Mouse (Mus musculus) liver, embryonic 14.5 days (tissue): Measurements from ENCODE around the gene Disc1. TPM values are rescaled to one million over a fixed set of nuclear protein-coding genes. Genes with fewer than 3 reads are reported as not detected.

Experiments
- ATAC-seq: fragments of 200-750 bp; cut with Nextera tagmentation; 2 replicates; pipeline ENCODE4 v1.8.0; 2017; ENCODE audit warnings: moderate number of reproducible peaks, mild to moderate bottlenecking, moderate library complexity; ENCODE audit not compliant: insufficient read depth
- DNase-seq, 3 experiments: peaks; one replicate each; pipeline ENCODE4 v3.0.0-alpha.2; 2012 to 2013; ENCODE audit warnings: low read depth in 3 of 3, low spot score in 3 of 3
- H3K27ac ChIP-seq: fragments of 300-500 bp; sonication (generic); 2 replicates; pipeline ENCODE4 v1.5.1; 2014; ENCODE audit warnings: moderate library complexity, mild to moderate bottlenecking, control low read depth, inconsistent platforms
- H3K27me3 ChIP-seq: fragments of 300-500 bp; sonication (generic); 2 replicates; pipeline ENCODE4 v1.6.1; 2014; ENCODE audit warnings: mild to moderate bottlenecking, low read length, moderate library complexity; ENCODE audit not compliant: control insufficient read depth, insufficient read depth
- H3K36me3 ChIP-seq: fragments of 300-500 bp; sonication (generic); replicated peaks from 2 replicates; pipeline ENCODE4 v1.6.1; 2014; ENCODE audit warnings: low read depth; ENCODE audit not compliant: control insufficient read depth, insufficient read depth
- H3K4me1 ChIP-seq, 2 experiments: fragments of 200-500 bp in 1 of 2; fragments of 300-500 bp in 1 of 2; sonication (generic) in 1 of 2; replicated peaks; 2 replicates each; pipeline ENCODE4 v1.6.1; 2012 to 2014; ENCODE audit warnings: antibody characterized with exemption in 1 of 2, inconsistent platforms in 1 of 2, low read length in 1 of 2; ENCODE audit not compliant: control insufficient read depth in 2 of 2, insufficient read depth in 2 of 2
- H3K4me2 ChIP-seq: fragments of 300-500 bp; sonication (generic); 2 replicates; pipeline ENCODE4 v1.6.1; 2014; ENCODE audit warnings: low read depth, mild to moderate bottlenecking, control low read depth, moderate library complexity
- H3K4me3 ChIP-seq, 2 experiments: fragments of 200-500 bp in 1 of 2; fragments of 300-500 bp in 1 of 2; sonication (generic) in 1 of 2; 2 replicates each; pipeline ENCODE4 v1.5.1; 2012 to 2014; ENCODE audit warnings: low read depth in 2 of 2, low read length in 2 of 2, mild to moderate bottlenecking in 2 of 2, control low read depth in 1 of 2, inconsistent platforms in 1 of 2, moderate library complexity in 1 of 2; ENCODE audit not compliant: insufficient read depth in 1 of 2
- H3K9ac ChIP-seq: fragments of 300-500 bp; sonication (generic); replicated peaks from 2 replicates; pipeline ENCODE4 v1.6.1; 2014; ENCODE audit warnings: mild to moderate bottlenecking, control low read depth, moderate library complexity
- H3K9me3 ChIP-seq: fragments of 300-500 bp; sonication (generic); 2 replicates; pipeline ENCODE4 v1.6.1; 2016; ENCODE audit warnings: low read length, mixed read lengths; ENCODE audit not compliant: control insufficient read depth
- CTCF ChIP-seq: IDR thresholded peaks from 2 replicates; pipeline ENCODE4 v1.5.1; 2016; ENCODE audit warnings: antibody characterized with exemption, low read depth, control low read depth
- EP300 ChIP-seq: IDR thresholded peaks from 2 replicates; pipeline ENCODE4 v1.6.1; 2016; ENCODE audit warnings: antibody characterized with exemption, low read depth
- WGBS: fragments of 180-500 bp; shearing (Covaris S2); extraction: QIAGEN DNeasy Blood & Tissue Kit; methylation state at CpG from one replicate; pipeline ENCODE4 v1.1.7; 2014; ENCODE audit not compliant: insufficient replicate concordance; 5-methylcytosine and 5-hydroxymethylcytosine counted together
- polyA plus RNA-seq, 2 experiments: library from polyadenylated mRNA; depleted of rRNA in 1 of 2; stranded (reverse) in 1 of 2; unstranded in 1 of 2; fragments of >200 nt; fragmentation: Nextera tagmentation in 1 of 2; extraction: Ambion mirVana in 1 of 2; gene quantifications; 2 replicates each; pipeline versions ENCODE4 v1.2.1 to v1.2.3; 2012 to 2014

The Disc1 gene
- polyA plus RNA-seq, 2 experiments, result 0.11 to 0.17 TPM

DNA sequence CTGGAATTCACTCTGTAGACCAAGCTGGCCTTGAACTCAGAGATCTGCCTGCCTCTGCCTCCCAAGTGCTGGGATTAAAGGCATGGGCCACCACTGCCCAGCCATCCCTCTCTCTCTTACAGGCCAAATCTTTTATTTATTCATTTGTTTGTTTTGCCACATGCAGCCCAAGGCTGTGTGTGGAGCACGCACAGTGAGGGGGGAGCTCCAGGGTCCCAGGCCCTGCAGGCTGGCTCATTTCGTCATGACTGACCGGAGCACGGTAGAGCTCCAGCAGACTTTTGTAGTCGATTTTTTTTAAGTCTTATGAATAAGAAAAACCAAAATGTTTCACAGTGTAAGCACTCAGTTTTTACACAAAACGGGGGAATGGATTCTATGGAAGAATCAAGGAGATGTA, 112.5 kb downstream of the Disc1 start:
- no peaks in the 10 kb centered on the region for H3K27me3 ChIP-seq
- no peak overlapping the region for H3K4me2 ChIP-seq
- H3K36me3 ChIP-seq, result no peaks in the 10 kb centered on the region
- ATAC-seq (no peak), DNase-seq (no peak)
- H3K9ac ChIP-seq, result no peak overlapping the region
- TF ChIP-seq CTCF, result no peak
- TF ChIP-seq EP300, result no peak
- H3K4me1 ChIP-seq, result no peaks in the 10 kb centered on the region; a peak in 1 of 4 replicates
- 66% methylated on average over 6 of the region's 6 CpGs for WGBS
- H3K27ac ChIP-seq, result no peak overlapping the region
- no peak overlapping the region for H3K4me3 ChIP-seq
- H3K9me3 ChIP-seq, result no peaks in the 10 kb centered on the region

DNA sequence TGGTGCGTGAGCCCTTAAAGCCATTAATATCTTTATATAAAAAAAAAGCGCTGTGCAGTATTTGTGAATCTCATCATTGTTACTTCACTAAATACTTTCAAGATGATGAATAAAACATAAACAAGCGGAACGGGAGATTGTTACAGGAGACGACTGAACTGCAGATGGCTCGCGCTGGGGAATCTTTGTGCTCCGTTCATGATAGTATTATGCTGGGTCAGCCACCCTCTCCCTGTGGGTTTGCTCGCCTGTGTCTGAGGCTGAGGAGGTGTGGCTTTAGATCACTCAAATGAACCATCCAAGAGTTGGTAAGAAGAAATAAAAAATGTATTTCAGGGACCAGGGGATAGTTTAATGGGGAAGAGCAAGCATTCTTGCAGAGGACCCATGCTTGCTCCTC, 113.0 kb downstream of the Disc1 start:
- no peaks in the 10 kb centered on the region; a peak in 1 of 4 replicates for H3K4me1 ChIP-seq
- ATAC-seq, result no peak
- H3K4me3 ChIP-seq, result no peak overlapping the region
- DNase-seq, result no peak
- no peaks in the 10 kb centered on the region for H3K27me3 ChIP-seq
- no peak overlapping the region for H3K27ac ChIP-seq
- H3K4me2 ChIP-seq, result no peak overlapping the region
- H3K36me3 ChIP-seq, result no peaks in the 10 kb centered on the region
- TF ChIP-seq EP300 (no peak), CTCF (no peak)
- no peak overlapping the region for H3K9ac ChIP-seq
- WGBS, result 86% methylated on average over 9 of the region's 9 CpGs
- H3K9me3 ChIP-seq, result no peaks in the 10 kb centered on the region

DNA sequence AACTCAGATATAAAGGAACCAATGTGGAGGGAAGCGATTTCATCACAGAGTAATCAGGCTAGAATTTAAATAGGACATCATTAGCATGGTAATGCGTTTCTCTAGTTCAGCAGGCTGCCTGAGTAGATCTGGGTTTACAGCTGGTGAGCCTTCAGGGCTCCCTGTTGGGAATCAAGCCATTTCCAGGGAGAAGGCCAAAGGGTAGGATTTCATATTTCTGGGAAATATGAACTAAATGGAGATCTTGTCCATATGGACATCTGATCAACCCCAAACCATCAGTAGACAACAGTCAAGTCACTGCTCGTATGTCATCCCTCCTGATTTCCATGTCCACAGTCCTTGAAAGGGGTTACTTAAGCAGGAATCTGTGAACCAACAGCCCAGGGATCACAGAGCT, 115.6 kb downstream of the Disc1 start:
- no peaks in the 10 kb centered on the region; a peak in 1 of 4 replicates for H3K4me1 ChIP-seq
- no peak overlapping the region for H3K27ac ChIP-seq
- DNase-seq, result no peak
- H3K36me3 ChIP-seq, result no peaks in the 10 kb centered on the region
- no peak overlapping the region for H3K9ac ChIP-seq
- WGBS, result 55% methylated on average over 3 of the region's 3 CpGs
- H3K27me3 ChIP-seq, result no peaks in the 10 kb centered on the region
- TF ChIP-seq EP300, result no peak
- no peak for TF ChIP-seq CTCF
- H3K4me3 ChIP-seq, result no peak overlapping the region
- no peaks in the 10 kb centered on the region for H3K9me3 ChIP-seq
- no peak overlapping the region for H3K4me2 ChIP-seq
- no peak for ATAC-seq

DNA sequence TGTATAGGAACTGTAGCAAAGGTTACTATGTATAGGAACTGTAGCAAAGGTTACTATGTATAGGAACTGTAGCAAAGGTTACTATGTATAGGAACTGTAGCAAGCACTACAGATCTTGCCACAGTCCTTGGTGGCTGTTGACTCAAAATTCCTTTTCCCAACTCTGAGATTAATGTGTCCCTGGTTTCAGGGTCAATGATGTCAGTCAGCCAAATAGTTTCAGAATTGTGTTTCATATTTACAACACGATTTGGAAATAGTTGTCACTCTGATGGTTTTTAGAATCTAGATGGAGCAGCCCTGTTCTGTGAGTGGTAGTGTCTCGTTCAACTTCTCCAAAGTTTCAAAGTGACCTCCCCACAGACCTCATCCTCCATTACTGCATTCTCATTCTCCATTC, 117.5 kb downstream of the Disc1 start:
- Histone ChIP-seq H3K27ac (no peak overlapping the region), H3K27me3 (no peaks in the 10 kb centered on the region), H3K4me1 (no peaks in the 10 kb centered on the region; a peak in 1 of 4 replicates), H3K9ac (no peak overlapping the region), H3K9me3 (no peaks in the 10 kb centered on the region), H3K4me3 (no peak overlapping the region), H3K4me2 (no peak overlapping the region), H3K36me3 (no peaks in the 10 kb centered on the region)
- ATAC-seq, result no peak
- TF ChIP-seq EP300 (no peak), CTCF (no peak)
- WGBS, result 38% methylated on average over 2 of the region's 2 CpGs
- DNase-seq, result no peak

DNA sequence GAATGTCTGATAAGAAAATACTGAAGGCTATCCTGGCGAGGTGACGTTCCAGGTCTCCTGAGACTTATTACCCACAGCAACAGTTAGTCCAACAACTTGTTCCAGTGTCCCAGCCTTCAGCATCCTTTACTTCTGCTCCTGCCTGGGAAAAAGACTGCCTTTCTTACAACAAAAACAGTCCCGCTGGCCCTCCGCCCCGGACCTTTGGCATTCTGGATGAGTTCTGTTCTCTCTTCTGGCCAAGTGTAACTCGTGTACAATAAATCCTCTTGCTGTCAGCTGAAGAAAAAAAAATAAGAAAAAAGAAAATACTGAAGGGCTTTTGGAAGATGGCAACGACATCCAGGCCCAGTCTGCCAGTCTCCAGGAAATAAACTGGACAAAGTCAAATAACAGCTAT, 120.2 kb downstream of the Disc1 start:
- Histone ChIP-seq H3K9me3 (no peaks in the 10 kb centered on the region), H3K36me3 (no peaks in the 10 kb centered on the region), H3K4me2 (no peak overlapping the region), H3K4me1 (no peaks in the 10 kb centered on the region), H3K4me3 (no peak overlapping the region), H3K27me3 (no peaks in the 10 kb centered on the region), H3K9ac (no peak overlapping the region), H3K27ac (no peak overlapping the region)
- WGBS, result 66% methylated on average over 7 of the region's 7 CpGs
- TF ChIP-seq EP300, result no peak
- no peak for TF ChIP-seq CTCF
- DNase-seq, result no peak
- no peak for ATAC-seq
